Mouse (Mus musculus): ENCODE data around the gene Pitpnm1. TPM values are rescaled to one million over a fixed set of nuclear protein-coding genes. Genes with fewer than 3 reads are reported as not detected.

Pitpnm1 gene
- polyA plus RNA-seq (2012; rRNA removed; ENCODE audit: low replicate concordance) = 115 and 122 TPM in 2 replicates

DNA sequence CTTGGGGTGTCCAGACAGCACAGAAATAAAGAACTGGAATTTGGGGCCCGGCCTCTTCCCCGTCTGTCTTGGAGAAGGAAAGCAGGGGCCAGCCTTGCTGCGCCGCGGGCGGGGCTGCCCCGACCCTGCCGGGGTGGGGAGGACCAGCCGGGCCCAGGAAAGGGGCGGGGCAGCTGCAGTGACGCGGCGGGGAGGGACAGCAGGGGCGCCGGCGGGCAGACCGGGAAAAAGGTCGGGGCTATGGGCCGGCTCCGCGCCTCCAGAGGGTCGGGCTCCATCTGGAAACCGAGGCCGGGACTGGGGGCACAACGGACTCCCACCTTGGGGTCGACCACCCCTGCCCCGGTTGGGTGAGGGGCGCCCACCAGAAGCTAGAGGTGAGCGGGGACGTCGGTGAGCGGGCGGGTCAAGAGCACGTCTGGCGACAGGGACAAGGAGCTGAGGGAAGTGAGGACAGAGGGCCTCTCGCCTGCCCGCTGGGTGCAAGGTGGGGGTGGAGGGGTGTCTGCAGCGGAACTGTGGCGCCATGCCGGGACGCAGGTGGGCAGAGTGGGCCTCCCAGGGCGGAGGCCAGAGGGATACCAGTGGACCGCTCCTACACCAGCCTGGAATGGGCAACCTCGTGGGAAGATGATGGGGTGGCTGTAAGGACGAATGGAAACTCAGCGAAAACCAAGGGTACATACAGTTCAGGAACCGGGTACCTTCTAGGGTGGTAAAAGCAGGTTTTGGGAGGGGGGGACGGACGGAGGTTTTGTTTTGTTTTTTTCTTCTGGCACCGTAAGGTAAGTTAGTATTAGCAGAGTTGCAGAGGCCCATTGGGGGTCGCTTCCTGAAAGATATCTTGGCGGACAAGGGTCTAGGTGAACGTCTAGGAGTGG lies at the start of gene Pitpnm1:
TSS of gene Pitpnm1 (plus strand) at position 162 of the 881 bp plus-strand sequence.

DNA sequence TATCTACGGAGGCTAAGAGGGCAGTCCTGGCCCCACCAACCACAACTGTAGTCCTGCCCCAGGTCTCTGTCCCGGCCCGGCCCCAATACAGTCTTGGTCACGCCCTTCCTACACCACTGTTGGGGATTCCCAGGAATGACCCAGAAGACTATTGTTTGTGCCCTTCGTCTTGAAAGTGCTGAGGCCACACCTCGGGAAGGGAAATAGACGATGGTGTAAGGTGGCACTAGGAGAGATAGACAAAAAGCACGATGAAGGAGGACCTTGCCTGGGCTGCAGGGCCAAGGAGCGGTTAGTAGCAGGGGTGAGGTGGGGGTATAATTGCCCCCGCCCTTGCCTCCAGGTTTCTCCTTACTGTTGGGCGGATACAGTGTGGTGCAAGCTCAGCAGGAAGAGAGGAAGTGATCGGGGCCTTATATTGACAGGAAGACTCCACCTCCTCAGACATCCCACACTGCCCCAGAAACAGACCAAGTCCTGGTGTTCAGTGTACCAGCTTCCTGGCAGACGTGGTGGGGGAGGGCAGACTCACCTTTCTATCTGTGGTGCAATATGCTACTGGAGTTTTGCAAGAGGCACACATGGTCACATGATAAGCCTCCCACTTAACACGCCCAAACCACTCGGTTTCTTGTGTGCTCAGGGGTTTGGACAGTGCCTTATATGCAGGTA lies 40.6 kb upstream of the Pitpnm1 start, which contains the start of gene Gstp3:
TSS of gene Gstp3 (minus strand) at position 501 of the 672 bp plus-strand sequence.

DNA sequence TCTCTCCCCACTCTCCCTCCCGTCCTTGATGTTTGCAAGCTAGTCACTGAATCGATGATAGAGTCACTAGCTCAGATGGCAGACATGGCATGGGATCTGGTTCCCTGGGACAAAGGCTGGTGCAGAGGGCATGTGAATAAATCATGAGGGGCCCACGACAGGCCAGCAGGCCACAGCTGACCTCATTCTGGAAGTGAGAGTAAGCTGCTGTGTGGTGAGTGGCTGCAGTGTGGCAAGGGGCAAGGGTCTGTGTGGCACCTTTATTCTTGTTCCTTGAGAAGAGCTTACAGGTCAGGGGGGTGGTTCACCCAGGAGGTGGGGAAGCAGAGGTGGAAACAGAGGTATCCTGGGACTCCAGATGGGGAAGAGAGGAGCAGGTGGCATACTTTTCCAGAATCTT lies 18.4 kb upstream of the Pitpnm1 start, which contains the start of gene Cabp2:
TSS of gene Cabp2 (plus strand) at position 185 of the 400 bp plus-strand sequence.

DNA sequence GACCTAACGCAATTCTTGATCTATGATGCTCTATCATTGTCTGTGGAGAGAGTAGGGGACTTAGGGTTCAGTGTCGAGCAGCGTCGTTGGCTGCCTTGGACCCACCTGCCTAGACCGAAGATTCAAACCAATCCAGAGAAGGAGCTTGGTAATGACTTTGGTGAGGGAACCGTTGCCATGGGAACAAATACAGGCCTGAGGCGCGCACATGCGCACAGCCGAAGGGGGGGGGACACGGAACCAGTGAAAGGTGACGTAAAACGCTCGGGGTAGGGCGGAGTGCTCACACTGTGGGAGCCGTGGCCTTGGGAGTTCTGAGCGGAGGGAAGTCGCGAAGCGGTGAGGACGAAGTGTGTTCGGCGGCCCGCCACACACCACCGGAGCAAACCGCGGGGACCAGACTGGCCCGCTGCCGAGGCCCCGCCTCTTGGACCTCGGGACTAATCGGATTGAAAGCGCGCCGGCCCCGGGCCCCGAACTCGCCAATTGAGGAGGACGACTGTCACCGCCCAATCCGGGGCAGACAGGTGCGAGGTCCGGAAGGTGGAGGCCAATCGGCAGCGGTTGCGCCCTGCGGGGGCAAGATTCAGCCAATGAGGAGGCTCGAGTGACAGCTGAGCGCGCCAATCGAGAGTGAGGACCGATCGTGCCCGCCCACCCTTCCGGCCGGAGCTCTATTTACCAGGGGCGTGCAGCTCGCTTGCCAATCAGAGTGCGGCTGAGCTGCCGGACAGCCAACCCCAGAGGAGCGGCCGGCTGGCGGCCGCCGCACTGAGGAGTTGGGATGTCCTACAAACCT lies 3.0 kb upstream of the Pitpnm1 start, which contains the start of gene Cdk2ap2:
TSS of gene Cdk2ap2 (plus strand) at position 541 of the 799 bp plus-strand sequence.

DNA sequence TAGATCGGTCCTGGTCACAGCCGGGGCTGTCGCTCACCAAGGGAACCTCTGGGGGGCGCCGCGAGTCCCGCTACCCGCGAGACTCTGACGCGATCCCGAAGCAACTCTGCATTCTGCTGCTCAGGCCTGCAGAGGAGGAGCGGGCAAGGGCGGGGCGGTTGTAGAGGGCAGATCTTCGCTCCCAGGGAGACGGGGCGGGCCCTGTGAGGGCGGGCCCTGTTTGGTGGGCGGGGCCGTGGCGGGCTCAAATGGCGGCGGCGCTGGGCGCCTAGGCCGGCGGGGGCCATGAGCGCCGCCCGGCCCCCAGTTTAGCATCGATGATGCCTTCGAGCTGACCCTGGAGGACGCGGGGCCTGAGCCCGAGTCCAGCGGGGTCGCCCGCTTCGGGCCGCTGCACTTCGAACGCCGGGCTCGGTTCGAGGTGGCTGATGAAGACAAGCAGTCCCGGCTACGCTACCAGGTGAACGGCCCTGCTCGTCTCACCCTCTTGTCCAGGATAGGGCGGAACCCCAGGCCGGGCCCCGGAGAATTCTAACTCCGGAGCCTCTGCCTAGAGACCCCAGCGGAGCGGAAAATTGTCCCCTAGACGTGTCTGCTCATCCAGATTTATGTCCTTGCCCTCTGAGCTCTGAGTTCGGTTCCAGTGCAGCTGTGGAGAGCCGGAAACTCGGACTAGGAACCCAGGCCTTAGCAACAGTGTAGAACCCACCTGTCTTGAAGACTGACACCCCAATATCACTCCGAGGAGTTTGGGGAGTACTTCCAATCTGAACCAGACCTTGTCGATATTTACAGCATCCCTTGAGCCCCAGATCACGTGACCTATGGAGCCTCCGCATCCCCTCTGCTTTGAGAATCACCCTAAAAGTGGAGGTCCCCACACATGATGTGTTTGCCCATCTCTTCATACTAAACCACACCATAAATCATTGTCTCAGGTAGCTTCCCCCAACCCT lies 26.2 kb downstream of the Pitpnm1 start, which contains the start of gene Aip:
TSS of gene Aip (minus strand) at position 118 of the 956 bp plus-strand sequence.

DNA sequence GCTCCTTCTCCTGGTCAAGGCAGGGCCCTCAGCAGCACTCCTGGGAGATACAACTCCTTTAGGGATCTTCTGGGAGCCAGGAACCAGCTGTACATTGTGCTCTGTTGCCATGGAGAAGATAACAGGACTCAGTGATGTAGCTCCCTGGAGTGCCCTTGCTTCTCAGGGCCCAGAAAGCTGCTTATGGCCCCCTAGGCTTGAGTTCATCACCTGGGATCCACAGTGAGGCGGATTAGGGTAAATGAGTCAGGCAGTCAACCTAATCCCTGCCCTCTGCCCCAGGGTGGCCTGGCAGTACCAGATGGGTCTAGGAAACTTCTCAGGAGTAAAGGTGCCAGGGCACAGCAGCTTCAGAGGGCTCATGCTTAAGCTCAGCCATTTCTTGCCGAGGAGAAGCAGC lies 39.6 kb downstream of the Pitpnm1 start, which contains the start of gene Gpr152:
TSS of gene Gpr152 (plus strand) at position 342 of the 400 bp plus-strand sequence.

DNA sequence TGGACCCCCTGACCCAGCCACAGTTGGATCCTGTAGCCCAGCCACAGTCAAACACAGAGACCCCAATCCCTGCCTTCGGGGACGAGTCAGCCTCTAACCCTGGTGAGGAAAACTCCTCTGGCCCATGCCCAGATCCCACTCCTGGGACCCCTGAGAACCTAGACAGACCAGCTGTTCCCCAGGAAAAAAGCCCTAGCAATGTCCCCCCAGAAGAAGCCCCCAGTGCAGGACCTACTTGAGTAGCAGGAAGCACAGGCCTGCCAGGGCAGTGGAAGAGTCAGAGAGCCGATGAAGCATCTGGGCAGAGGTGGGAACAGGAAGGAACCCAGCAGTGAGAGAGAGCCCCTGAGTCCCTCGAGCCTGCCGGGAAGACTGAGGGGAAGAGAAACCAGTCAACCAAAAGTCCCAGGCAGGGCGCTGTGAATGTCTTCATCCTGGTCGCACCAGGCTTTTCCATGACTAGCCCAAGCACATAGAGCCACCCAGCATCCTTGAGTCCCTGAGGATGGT lies 44.0 kb downstream of the Pitpnm1 start, which contains the start of gene Cabp4:
TSS of gene Cabp4 (minus strand) at position 275 of the 510 bp plus-strand sequence.

DNA sequence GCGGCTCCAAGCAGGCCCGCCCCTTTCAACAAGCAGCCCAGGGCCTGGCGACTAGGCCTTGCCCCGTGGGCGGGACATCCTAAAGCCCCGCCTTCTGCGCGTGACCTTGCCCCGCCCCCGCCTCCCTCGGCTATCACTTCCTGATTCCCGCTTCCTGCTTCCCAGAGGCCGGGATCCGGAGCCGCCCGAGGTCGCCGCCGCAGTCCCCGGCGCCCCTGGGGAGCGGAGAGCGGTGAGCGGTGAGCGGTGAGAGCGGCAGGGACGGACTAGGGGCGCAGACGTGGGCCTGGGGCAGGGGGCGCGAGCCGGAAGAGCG lies 48.7 kb downstream of the Pitpnm1 start, which contains the start of gene Coro1b:
TSS of gene Coro1b (plus strand) at position 129 of the 316 bp plus-strand sequence.

DNA sequence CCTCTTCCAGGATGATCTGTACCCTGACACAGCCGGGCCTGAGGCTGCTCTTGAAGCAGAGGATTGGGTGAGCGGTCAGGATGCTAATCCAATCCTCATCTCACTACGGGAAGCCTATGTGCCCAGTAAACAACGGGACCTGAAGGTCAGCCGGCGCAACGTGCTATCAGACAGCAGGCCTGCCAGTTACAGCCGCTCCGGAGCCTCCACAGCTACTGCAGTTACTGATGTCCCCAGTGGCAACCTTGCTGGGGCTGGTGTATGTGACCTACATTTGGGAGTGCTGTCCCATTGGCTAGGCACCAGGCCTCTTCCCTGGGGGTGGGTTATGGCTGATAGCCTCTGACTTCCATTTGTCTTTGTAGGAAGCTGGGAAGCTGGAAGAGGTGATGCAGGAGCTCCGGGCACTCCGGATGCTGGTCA lies 53.4 kb downstream of the Pitpnm1 start, which contains the start of gene Ptprcap:
TSS of gene Ptprcap (plus strand) at position 373 of the 423 bp plus-strand sequence.

DNA sequence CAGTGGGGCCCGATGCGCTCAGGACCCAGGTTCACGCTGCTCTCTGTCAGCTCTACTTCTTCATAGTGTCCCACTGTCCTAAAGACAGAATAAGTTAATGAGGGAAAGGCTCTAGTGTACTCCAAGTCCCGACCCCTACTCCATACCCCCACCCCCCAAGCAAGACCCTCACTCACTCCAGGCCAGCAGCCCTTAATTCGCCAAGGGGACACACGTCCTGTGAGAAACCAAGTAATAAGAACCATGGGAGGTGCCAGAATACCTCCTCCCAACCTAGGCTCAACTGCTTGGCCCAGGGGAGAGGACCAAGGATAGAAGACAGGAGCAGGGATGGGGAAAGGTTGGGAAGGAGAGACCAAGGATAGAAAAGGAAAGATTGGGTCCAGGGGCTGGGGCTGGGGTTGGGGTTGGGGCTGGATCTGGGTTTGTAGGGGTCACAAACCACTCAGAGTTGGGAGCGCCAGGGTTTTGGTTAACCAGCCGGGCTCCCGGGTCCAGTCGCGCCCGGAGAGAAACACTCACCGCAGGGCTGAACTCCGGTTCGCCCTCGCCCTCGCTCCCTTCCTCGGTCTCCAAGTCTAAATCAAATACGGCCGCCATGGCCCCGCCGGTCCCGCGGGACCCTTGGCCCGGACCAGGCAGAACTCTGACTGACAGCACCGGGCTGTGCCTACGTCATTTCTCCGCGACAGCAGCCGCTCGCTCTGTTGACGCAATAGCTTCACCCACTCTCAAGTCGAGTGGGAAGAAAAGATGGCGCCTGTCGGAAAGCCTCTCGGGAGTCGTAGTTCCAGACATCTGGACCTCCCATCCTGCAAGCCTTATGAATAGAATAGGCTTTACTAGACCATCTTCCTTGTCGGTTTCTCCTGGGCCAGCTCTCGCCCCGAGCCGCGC lies 63.1 kb downstream of the Pitpnm1 start, which contains the start of gene Rps6kb2:
TSS of gene Rps6kb2 (minus strand) at position 709 of the 897 bp plus-strand sequence.

Other genes starting within 250 kb of the Pitpnm1 start
- gene Chka, start 248.2 kb upstream of the Pitpnm1 start, polyA plus RNA-seq (2012; rRNA removed; ENCODE audit: low replicate concordance) = 12.1 and 35.7 TPM in 2 replicates
- 152 and 212 TPM in 2 replicates for gene Tcirg1, start 192.9 kb upstream of the Pitpnm1 start, polyA plus RNA-seq (2012; rRNA removed; ENCODE audit: low replicate concordance)
- gene Ndufs8, start 187.2 kb upstream of the Pitpnm1 start, polyA plus RNA-seq (2012; rRNA removed; ENCODE audit: low replicate concordance) = 277 and 311 TPM in 2 replicates
- 11.6 and 18.9 TPM in 2 replicates for gene Aldh3b1, start 170.2 kb upstream of the Pitpnm1 start, polyA plus RNA-seq (2012; rRNA removed; ENCODE audit: low replicate concordance)
- gene Unc93b1, start 164.8 kb upstream of the Pitpnm1 start, polyA plus RNA-seq (2012; rRNA removed; ENCODE audit: low replicate concordance) = 165 and 222 TPM in 2 replicates
- gene Aldh3b3, start 141.4 kb upstream of the Pitpnm1 start, polyA plus RNA-seq (2012; rRNA removed; ENCODE audit: low replicate concordance) = 0.50 and 1.5 TPM in 2 replicates
- gene Aldh3b2, start 127.7 kb upstream of the Pitpnm1 start, polyA plus RNA-seq (2012; rRNA removed; ENCODE audit: low replicate concordance) = 23.0 and 56.2 TPM in 2 replicates
- gene Acy3, start 113.4 kb upstream of the Pitpnm1 start, polyA plus RNA-seq (2012; rRNA removed; ENCODE audit: low replicate concordance) = 37.6 and 75.0 TPM in 2 replicates
- gene Tbx10, start 107.2 kb upstream of the Pitpnm1 start, polyA plus RNA-seq (2012; rRNA removed; ENCODE audit: low replicate concordance) = not detected in 2 replicates
- 8.2 and 27.4 TPM in 2 replicates for gene Nudt8, start 99.4 kb upstream of the Pitpnm1 start, polyA plus RNA-seq (2012; rRNA removed; ENCODE audit: low replicate concordance)
- gene Gm49405, start 99.4 kb upstream of the Pitpnm1 start, polyA plus RNA-seq (2012; rRNA removed; ENCODE audit: low replicate concordance) = 0.85 and 3.3 TPM in 2 replicates
- 3.1 and 10.1 TPM in 2 replicates for gene Doc2g, start 96.7 kb upstream of the Pitpnm1 start, polyA plus RNA-seq (2012; rRNA removed; ENCODE audit: low replicate concordance)
- 208 and 265 TPM in 2 replicates for gene Ndufv1, start 87.2 kb upstream of the Pitpnm1 start, polyA plus RNA-seq (2012; rRNA removed; ENCODE audit: low replicate concordance)
- gene Gstp1, start 62.0 kb upstream of the Pitpnm1 start, polyA plus RNA-seq (2012; rRNA removed; ENCODE audit: low replicate concordance) = 601 and 616 TPM in 2 replicates
- 48.1 and 59.0 TPM in 2 replicates for gene Gstp2, start 54.0 kb upstream of the Pitpnm1 start, polyA plus RNA-seq (2012; rRNA removed; ENCODE audit: low replicate concordance)
- 2.2 and 2.5 TPM in 2 replicates for gene Gstp3, start 40.4 kb upstream of the Pitpnm1 start, polyA plus RNA-seq (2012; rRNA removed; ENCODE audit: low replicate concordance)
- gene Cabp2, start 18.4 kb upstream of the Pitpnm1 start, polyA plus RNA-seq (2012; rRNA removed; ENCODE audit: low replicate concordance) = not detected in 2 replicates
- gene Cdk2ap2, start 2.8 kb upstream of the Pitpnm1 start, polyA plus RNA-seq (2012; rRNA removed; ENCODE audit: low replicate concordance) = 139 and 211 TPM in 2 replicates
- gene Aip, start 25.9 kb downstream of the Pitpnm1 start, polyA plus RNA-seq (2012; rRNA removed; ENCODE audit: low replicate concordance) = 127 and 158 TPM in 2 replicates
- gene Gpr152, start 39.8 kb downstream of the Pitpnm1 start, polyA plus RNA-seq (2012; rRNA removed; ENCODE audit: low replicate concordance) = 0.26 and 0.43 TPM in 2 replicates
- gene Cabp4, start 44.0 kb downstream of the Pitpnm1 start, polyA plus RNA-seq (2012; rRNA removed; ENCODE audit: low replicate concordance) = 0.59 and 0.64 TPM in 2 replicates
- 355 and 367 TPM in 2 replicates for gene Coro1b, start 48.6 kb downstream of the Pitpnm1 start, polyA plus RNA-seq (2012; rRNA removed; ENCODE audit: low replicate concordance)
- gene Ptprcap, start 53.6 kb downstream of the Pitpnm1 start, polyA plus RNA-seq (2012; rRNA removed; ENCODE audit: low replicate concordance) = 5.9 and 12.6 TPM in 2 replicates
- 48.6 and 51.8 TPM in 2 replicates for gene Rps6kb2, start 63.4 kb downstream of the Pitpnm1 start, polyA plus RNA-seq (2012; rRNA removed; ENCODE audit: low replicate concordance)
- gene Carns1, start 75.5 kb downstream of the Pitpnm1 start, polyA plus RNA-seq (2012; rRNA removed; ENCODE audit: low replicate concordance) = 12.9 and 15.8 TPM in 2 replicates
- gene Tbc1d10c, start 91.3 kb downstream of the Pitpnm1 start, polyA plus RNA-seq (2012; rRNA removed; ENCODE audit: low replicate concordance) = 4.8 and 10.3 TPM in 2 replicates
- gene Ppp1ca, start 92.1 kb downstream of the Pitpnm1 start, polyA plus RNA-seq (2012; rRNA removed; ENCODE audit: low replicate concordance) = 495 and 521 TPM in 2 replicates
- 37.6 and 43.6 TPM in 2 replicates for gene Rad9a, start 101.7 kb downstream of the Pitpnm1 start, polyA plus RNA-seq (2012; rRNA removed; ENCODE audit: low replicate concordance)
- 8.6 and 37.5 TPM in 2 replicates for gene Clcf1, start 114.2 kb downstream of the Pitpnm1 start, polyA plus RNA-seq (2012; rRNA removed; ENCODE audit: low replicate concordance)
- gene AC109138.7, start 114.4 kb downstream of the Pitpnm1 start, polyA plus RNA-seq (2012; rRNA removed; ENCODE audit: low replicate concordance) = not detected in 2 replicates
- gene Pold4, start 131.9 kb downstream of the Pitpnm1 start, polyA plus RNA-seq (2012; rRNA removed; ENCODE audit: low replicate concordance) = 133 and 268 TPM in 2 replicates
- 50.2 and 94.5 TPM in 2 replicates for gene Ssh3, start 169.2 kb downstream of the Pitpnm1 start, polyA plus RNA-seq (2012; rRNA removed; ENCODE audit: low replicate concordance)
- gene Ankrd13d, start 183.1 kb downstream of the Pitpnm1 start, polyA plus RNA-seq (2012; rRNA removed; ENCODE audit: low replicate concordance) = 3.6 and 11.6 TPM in 2 replicates
- 78.6 and 99.4 TPM in 2 replicates for gene Grk2, start 206.2 kb downstream of the Pitpnm1 start, polyA plus RNA-seq (2012; rRNA removed; ENCODE audit: low replicate concordance)